Mouse (Mus musculus) CD8-positive naive resting alpha-beta T cell, adult 2 months (primary cell): Measurements from ENCODE around the gene Myadml2.

Source experiments
- DNase-seq, 2 experiments: peaks; one replicate each; pipeline ENCODE4 v3.0.0; 2022; ENCODE audit warnings: low read depth in 2 of 2, low spot score in 2 of 2

Myadml2 gene

GRCm38 (mm10) chr11:120630401-120630871, 17.5 kb downstream of the Myadml2 start:
- DNase-seq: no peak

GRCm38 (mm10) chr11:120629911-120630310, 18.0 kb downstream of the Myadml2 start:
- no peak for DNase-seq

- DNase-seq: peak in 1 of 2 experiments; percentile 42
Observed at GRCm38 (mm10) chr11:120629341-120629730, 18.6 kb downstream of the Myadml2 start.

GRCm38 (mm10) chr11:120628601-120629340, 19.2 kb downstream of the Myadml2 start:
- no peak for DNase-seq

GRCm38 (mm10) chr11:120627468-120628300, 20.3 kb downstream of the Myadml2 start:
- peak; percentile 56 to 60 for DNase-seq

GRCm38 (mm10) chr11:120626785-120627467, 21.0 kb downstream of the Myadml2 start:
- DNase-seq: no peak

GRCm38 (mm10) chr11:120625152-120625775, 22.7 kb downstream of the Myadml2 start, which contains the start of gene Sirt7:
Gene Sirt7, minus strand, starts transcription at chr11:120625240.
- DNase-seq: no peak

GRCm38 (mm10) chr11:120624680-120625111, 23.3 kb downstream of the Myadml2 start:
- peak; percentile 73 to 75 for DNase-seq

- peak; percentile 69 to 77 for DNase-seq
Observed at GRCm38 (mm10) chr11:120623961-120624679, 23.8 kb downstream of the Myadml2 start.

- DNase-seq: no peak
Observed at GRCm38 (mm10) chr11:120622805-120623204, 25.2 kb downstream of the Myadml2 start.

GRCm38 (mm10) chr11:120620195-120620594, 27.8 kb downstream of the Myadml2 start:
- DNase-seq: no peak

- no peak for DNase-seq
Observed at GRCm38 (mm10) chr11:120618619-120619535, 29.1 kb downstream of the Myadml2 start.

- peak; percentile 83 to 86 for DNase-seq
Observed at GRCm38 (mm10) chr11:120617519-120618112, 30.3 kb downstream of the Myadml2 start, which contains the start of gene Pcyt2. Gene Pcyt2, minus strand, starts transcription at chr11:120617936.

- no peak for DNase-seq
Observed at GRCm38 (mm10) chr11:120616617-120617294, 31.2 kb downstream of the Myadml2 start.

- no peak for DNase-seq
Observed at GRCm38 (mm10) chr11:120615606-120616203, 32.3 kb downstream of the Myadml2 start.

GRCm38 (mm10) chr11:120615167-120615566, 32.8 kb downstream of the Myadml2 start:
- DNase-seq: no peak

GRCm38 (mm10) chr11:120613976-120614375, 34.0 kb downstream of the Myadml2 start:
- no peak for DNase-seq
